In the genomic region with DNA sequence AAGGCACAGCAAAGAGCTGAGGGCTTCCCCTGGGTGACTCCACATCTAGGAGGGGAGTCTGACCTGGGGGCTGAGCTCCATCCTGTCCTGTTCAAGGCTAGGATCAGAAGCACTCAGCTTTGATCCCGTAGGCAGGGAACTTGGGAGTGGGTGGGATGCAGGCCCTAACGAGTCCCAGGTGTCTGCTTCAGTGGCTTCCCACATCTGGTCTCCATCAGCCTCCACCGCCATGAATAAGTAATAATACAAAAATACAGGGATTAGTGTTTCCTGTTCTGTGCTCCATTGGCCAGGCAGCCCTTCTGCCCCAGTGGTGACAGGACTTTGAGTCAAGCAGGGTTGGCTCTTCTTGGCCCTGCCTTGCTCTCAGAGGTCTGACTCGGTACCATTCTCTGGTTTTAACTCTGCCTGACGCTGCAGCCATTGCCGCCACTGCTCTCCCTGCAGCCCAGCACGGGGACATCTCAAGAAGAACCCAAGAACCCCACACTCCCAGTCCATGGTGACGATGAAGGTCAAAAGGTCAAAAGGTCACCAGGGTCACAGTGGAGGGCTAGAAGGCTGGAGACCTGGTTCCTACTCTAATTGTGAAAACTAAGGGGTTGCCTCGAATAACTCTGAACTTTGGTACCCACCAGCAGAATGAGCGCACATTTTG, we compare ENCODE assay signal across 17 mouse cellular contexts. TPM values are rescaled to one million over a fixed set of nuclear protein-coding genes. Genes with fewer than 3 reads are reported as not detected.
A peak's percentile ranks its signal among the peaks of the same experiment; 100 is the strongest.
DNase-seq lines count a peak whose midpoint lies in the region; ATAC-seq lines count a peak whose summit lies in the region.
"Had no signal": no experiment of that assay in that cellular context is flagged by ENCODE, and none has a peak within 500 bp of the region (broad histone marks: within the 10 kb centered on the region; RNA-seq: fewer than 3 reads in every experiment).

No protein-coding gene starts in this region.

- H3K27me3 ChIP-seq in heart, embryonic 12.5 days (replicated peaks), result no peaks in the 10 kb centered on the region
- H3K27me3 ChIP-seq in limb, embryonic 12.5 days, result no peaks in the 10 kb centered on the region
- H3K27me3 ChIP-seq: liver, embryonic 12.5 days; midbrain, embryonic 15.5 days had no signal

- ATAC-seq in heart, embryonic 12.5 days (ENCODE audit: insufficient number of reproducible peaks, low FRiP score), result no peak
- peak; percentile 50; the same call in 1 of the 2 replicates for ATAC-seq in limb, embryonic 12.5 days (ENCODE audit: insufficient number of reproducible peaks, insufficient read depth, low FRiP score, low TSS enrichment, low read depth)
- ATAC-seq in monocyte, adult 5-6 weeks (replicated peaks; ENCODE audit: insufficient number of reproducible peaks, low FRiP score, low TSS enrichment, poor library complexity, severe bottlenecking), result no peak
- ATAC-seq: activated CD4-positive, CD25-positive, alpha-beta regulatory T cell, adult 4 months; inflammation-experienced regulatory T-cells, adult 6 months; liver, embryonic 12.5 days; midbrain, embryonic 15.5 days had no signal

- H3K27ac ChIP-seq in heart, embryonic 12.5 days (ENCODE audit: poor library complexity, severe bottlenecking), result peak overlapping the region; percentile 14; the same call in 1 of the 2 replicates
- peak overlapping the region; percentile 89 for H3K27ac ChIP-seq in limb, embryonic 12.5 days
- H3K27ac ChIP-seq: liver, embryonic 12.5 days; midbrain, embryonic 15.5 days had no signal

- peaks cover 72% of the 10 kb centered on the region for H3K4me1 ChIP-seq in heart, embryonic 12.5 days (replicated peaks)
- H3K4me1 ChIP-seq in limb, embryonic 12.5 days (replicated peaks), result peaks cover 82% of the 10 kb centered on the region

- 67% methylated on average over 10 of the region's 10 CpGs for WGBS in heart, embryonic 12.5 days
- WGBS in limb, embryonic 12.5 days, result 12% methylated on average over 10 of the region's 10 CpGs

- no peak overlapping the region for H3K4me2 ChIP-seq in heart, embryonic 12.5 days
- peak overlapping the region; percentile 41 for H3K4me2 ChIP-seq in limb, embryonic 12.5 days
- H3K4me2 ChIP-seq: heart, embryonic 11.5 days; liver, embryonic 12.5 days; midbrain, embryonic 15.5 days had no signal

- no peaks in the 10 kb centered on the region for H3K9me3 ChIP-seq in heart, embryonic 12.5 days (replicated peaks)
- no peaks in the 10 kb centered on the region for H3K9me3 ChIP-seq in limb, embryonic 12.5 days
- H3K9me3 ChIP-seq: liver, embryonic 12.5 days; midbrain, embryonic 15.5 days had no signal

- no peaks in the 10 kb centered on the region for H3K36me3 ChIP-seq in heart, embryonic 12.5 days
- no peaks in the 10 kb centered on the region for H3K36me3 ChIP-seq in limb, embryonic 12.5 days
- H3K36me3 ChIP-seq: midbrain, embryonic 15.5 days had no signal

- H3K9ac ChIP-seq in heart, embryonic 12.5 days, result no peak overlapping the region
- no peak overlapping the region; the same call in 1 of the 2 replicates for H3K9ac ChIP-seq in limb, embryonic 12.5 days (replicated peaks)
- H3K9ac ChIP-seq: liver, embryonic 12.5 days; midbrain, embryonic 15.5 days had no signal

- intact Hi-C loops in heart, postnatal 25 days (cut with DNase I), result no loop called here

- H3K4me3 ChIP-seq in heart, embryonic 12.5 days, result no peak overlapping the region
- H3K4me3 ChIP-seq in limb, embryonic 12.5 days (replicated peaks), result no peak overlapping the region
- H3K4me3 ChIP-seq: liver, embryonic 12.5 days; midbrain, embryonic 15.5 days had no signal

- no peak for DNase-seq in heart, postnatal 25 days (ENCODE audit: low spot score)
- DNase-seq in 3T3-L1 (ENCODE audit: low read depth, low spot score), result peak; percentile 65
- DNase-seq in embryo, embryonic 9.5 days (ENCODE audit: extremely low spot score), result peak; percentile 66
- DNase-seq in layer of hippocampus, adult 8-10 months (ENCODE audit: low spot score in 2 of 2), result no peak
- DNase-seq: cerebellum, adult 9-10 months; kidney, postnatal 25 days; lung, postnatal 14 days had no signal

RNA-seq across cellular contexts. Expression of a gene that starts 35.7 kb away (rescaled TPM):
- polyA plus RNA-seq in heart, embryonic 12.5 days (2016; fragmentation: Nextera tagmentation; extraction: Ambion mirVana), result not detected in 2 replicates
- total RNA-seq in heart, postnatal 25 days (2021), result not detected
- polyA plus RNA-seq in limb, embryonic 12.5 days (2016; fragmentation: Nextera tagmentation; extraction: Ambion mirVana), result not detected in 2 replicates
- not detected for total RNA-seq in layer of hippocampus, adult 8-10 months (2022)
- total RNA-seq in monocyte, adult 5-6 weeks (2017), result not detected in 3 replicates
- total RNA-seq: left cerebral cortex, adult 18-20 months; neutrophil, adult 5-6 weeks had no signal
- polyA plus RNA-seq: activated CD4-positive, CD25-positive, alpha-beta regulatory T cell, adult 4 months; heart, embryonic 11.5 days; inflammation-experienced regulatory T-cells, adult 6 months; liver, embryonic 12.5 days; midbrain, embryonic 15.5 days had no signal

RNA-seq across cellular contexts. Expression of a gene that starts 40.6 kb away (rescaled TPM):
- polyA plus RNA-seq in heart, embryonic 12.5 days (2016; fragmentation: Nextera tagmentation; extraction: Ambion mirVana), result 6.2 TPM in 2 replicates
- total RNA-seq in heart, postnatal 25 days (2021), result 10 to 100 TPM; 18.5 to 25.3 TPM
- polyA plus RNA-seq in limb, embryonic 12.5 days (2016; fragmentation: Nextera tagmentation; extraction: Ambion mirVana), result 2.8 and 3.3 TPM in 2 replicates
- 10 to 100 TPM; 30.0 to 39.0 (median 37.0) TPM for total RNA-seq in layer of hippocampus, adult 8-10 months (2022)
- 21.2 to 48.6 TPM (median 32.6 TPM) in 3 replicates for total RNA-seq in monocyte, adult 5-6 weeks (2017)

RNA-seq across cellular contexts. Expression of a gene that starts 46.8 kb away (rescaled TPM):
- polyA plus RNA-seq in heart, embryonic 12.5 days (2016; fragmentation: Nextera tagmentation; extraction: Ambion mirVana), result 45.1 and 45.8 TPM in 2 replicates
- 10 to 100 TPM; 58.4 to 62.8 TPM for total RNA-seq in heart, postnatal 25 days (2021)
- 39.0 and 48.0 TPM in 2 replicates for polyA plus RNA-seq in limb, embryonic 12.5 days (2016; fragmentation: Nextera tagmentation; extraction: Ambion mirVana)
- 10 to 100 TPM; 72.6 to 90.6 (median 75.3) TPM for total RNA-seq in layer of hippocampus, adult 8-10 months (2022)
- 19.5 to 35.7 TPM (median 20.3 TPM) in 3 replicates for total RNA-seq in monocyte, adult 5-6 weeks (2017)

RNA-seq across cellular contexts. Expression of a gene that starts 47.0 kb away (rescaled TPM):
- polyA plus RNA-seq in heart, embryonic 12.5 days (2016; fragmentation: Nextera tagmentation; extraction: Ambion mirVana), result 12.7 and 13.5 TPM in 2 replicates
- 1 to 10 TPM; 2.9 to 3.4 TPM for total RNA-seq in heart, postnatal 25 days (2021)
- polyA plus RNA-seq in limb, embryonic 12.5 days (2016; fragmentation: Nextera tagmentation; extraction: Ambion mirVana), result 5.9 and 8.4 TPM in 2 replicates
- total RNA-seq in layer of hippocampus, adult 8-10 months (2022), result 10 to 100 TPM in 2 of 4 experiments, 1 to 10 TPM in 2; 8.0 to 16.5 (median 11.9) TPM
- 9.9 to 15.0 TPM (median 12.4 TPM) in 3 replicates for total RNA-seq in monocyte, adult 5-6 weeks (2017)

Comparison
In these comparisons a context has a peak if more than half of its experiments do, and no peak if none do; other contexts are left out.
1. DNase-seq: peak in 3T3-L1 (single experiment) and embryo, embryonic 9.5 days (single experiment); none in heart, postnatal 25 days (single experiment) and layer of hippocampus, adult 8-10 months (0 of 2).